Mouse (Mus musculus): ENCODE results near the gene Gtsf1. TPM values are rescaled to one million over a fixed set of nuclear protein-coding genes. Genes with fewer than 3 reads are reported as not detected.
"Not testable (repeated sequence)": the region's sequence is repeated elsewhere in the genome, so short reads cannot be mapped to it uniquely, and the experiment has no call there.

The Gtsf1 gene
- not detected in 2 replicates for polyA plus RNA-seq (2016; fragmentation: Nextera tagmentation; extraction: Ambion mirVana)

DNA sequence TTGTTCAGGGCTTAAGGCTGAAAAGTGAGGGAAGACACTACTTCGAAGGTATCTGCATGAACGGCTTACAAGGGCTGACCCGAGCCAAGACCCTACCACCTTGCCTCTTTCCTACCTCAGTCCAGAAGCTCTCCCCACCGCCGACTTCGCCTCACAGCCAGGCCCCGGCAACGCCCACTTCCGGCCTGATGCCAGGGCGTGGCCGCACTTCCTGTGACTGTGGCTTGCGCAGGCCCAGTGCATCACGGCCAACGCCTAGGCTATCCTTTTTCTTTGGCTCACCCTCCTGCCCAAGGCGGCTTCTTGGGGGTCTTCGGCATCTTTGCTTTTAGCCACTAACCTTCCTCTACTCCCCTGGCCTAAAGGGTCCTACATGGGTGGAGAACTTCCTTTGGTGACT, at the start of gene Gtsf1:
Gtsf1 (minus strand) TSS at position 230 of the 400 bp plus-strand sequence.
- Histone ChIP-seq H3K27ac (no peak within 1 kb of the TSS), H3K9me3 (no peaks in the 10 kb centered on the region), H3K4me3 (replicated peaks) (no peak within 1 kb of the TSS), H3K4me2 (no peak within 1 kb of the TSS), H3K4me1 (replicated peaks) (peaks cover 7% of the 10 kb centered on the region; the same call in 1 of the 2 replicates), H3K36me3 (no peaks in the 10 kb centered on the region), H3K27me3 (no peaks in the 10 kb centered on the region), H3K9ac (replicated peaks) (no peak within 1 kb of the TSS)
- 91% methylated on average over 16 of the region's 16 CpGs for WGBS
- ATAC-seq (ENCODE audit: insufficient number of reproducible peaks, insufficient read depth, low FRiP score, low TSS enrichment, low read depth) = no peak

DNA sequence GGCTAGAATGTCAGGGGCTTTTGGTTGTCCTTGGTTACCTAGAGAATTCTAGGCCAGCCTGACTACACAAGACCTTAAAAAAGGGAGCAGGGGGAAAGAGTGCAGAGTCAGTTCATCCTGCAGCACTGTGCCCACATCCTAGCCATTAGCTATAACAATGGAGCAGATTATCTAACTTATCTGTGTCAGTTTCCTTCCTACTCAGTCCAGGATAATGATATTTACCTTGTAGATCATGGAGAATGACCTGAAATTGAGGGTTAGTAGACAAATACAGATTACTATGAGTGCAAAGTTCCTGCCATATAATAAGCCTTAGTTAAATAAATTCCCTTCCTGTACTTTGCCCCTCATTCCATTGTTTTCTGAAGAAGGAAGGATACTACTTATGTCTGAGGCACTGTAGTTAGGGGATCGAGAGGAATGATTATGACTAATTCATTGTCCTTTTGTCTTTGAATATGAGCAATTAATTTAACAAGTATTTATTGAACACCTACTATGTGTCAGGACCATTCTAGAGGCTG, 48.9 kb upstream of the Gtsf1 start:
- no peak overlapping the region for H3K4me2 ChIP-seq
- no peak overlapping the region for H3K4me3 ChIP-seq (replicated peaks)
- peaks cover 1% of the 10 kb centered on the region; the same call in 1 of the 2 replicates for H3K4me1 ChIP-seq (replicated peaks)
- ATAC-seq (ENCODE audit: insufficient number of reproducible peaks, insufficient read depth, low FRiP score, low TSS enrichment, low read depth) = no peak
- H3K27ac ChIP-seq = no peak overlapping the region
- WGBS = 81% methylated on average over 1 of the region's 1 CpGs
- H3K9ac ChIP-seq (replicated peaks) = no peak overlapping the region
- H3K27me3 ChIP-seq = no peaks in the 10 kb centered on the region
- no peaks in the 10 kb centered on the region for H3K9me3 ChIP-seq
- H3K36me3 ChIP-seq = no peaks in the 10 kb centered on the region

DNA sequence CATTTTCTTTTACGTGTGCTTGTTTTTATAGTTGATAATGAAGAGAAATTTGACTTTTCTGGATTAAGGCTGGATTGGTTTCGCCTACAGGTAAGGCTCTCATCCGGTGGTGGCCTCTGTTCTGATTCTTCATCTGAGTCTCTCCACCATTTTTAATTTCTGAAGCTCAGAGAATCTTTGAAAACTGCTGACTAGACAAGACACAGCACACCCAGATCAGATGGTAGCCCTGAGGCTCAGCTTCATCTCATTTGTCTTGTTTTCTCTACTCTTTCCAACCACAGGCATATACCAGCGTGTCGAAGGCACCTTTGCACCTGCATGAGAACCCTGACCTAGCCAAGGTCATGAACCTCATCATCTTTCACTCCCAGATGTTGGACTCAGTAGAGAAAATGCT, 43.5 kb upstream of the Gtsf1 start:
- Histone ChIP-seq H3K4me2 (no peak overlapping the region), H3K9ac (replicated peaks) (no peak overlapping the region), H3K27ac (no peak overlapping the region), H3K4me1 (replicated peaks) (no peaks in the 10 kb centered on the region), H3K36me3 (no peaks in the 10 kb centered on the region), H3K9me3 (no peaks in the 10 kb centered on the region), H3K27me3 (no peaks in the 10 kb centered on the region), H3K4me3 (replicated peaks) (no peak overlapping the region)
- 92% methylated on average over 5 of the region's 5 CpGs for WGBS
- no peak for ATAC-seq (ENCODE audit: insufficient number of reproducible peaks, insufficient read depth, low FRiP score, low TSS enrichment, low read depth)

DNA sequence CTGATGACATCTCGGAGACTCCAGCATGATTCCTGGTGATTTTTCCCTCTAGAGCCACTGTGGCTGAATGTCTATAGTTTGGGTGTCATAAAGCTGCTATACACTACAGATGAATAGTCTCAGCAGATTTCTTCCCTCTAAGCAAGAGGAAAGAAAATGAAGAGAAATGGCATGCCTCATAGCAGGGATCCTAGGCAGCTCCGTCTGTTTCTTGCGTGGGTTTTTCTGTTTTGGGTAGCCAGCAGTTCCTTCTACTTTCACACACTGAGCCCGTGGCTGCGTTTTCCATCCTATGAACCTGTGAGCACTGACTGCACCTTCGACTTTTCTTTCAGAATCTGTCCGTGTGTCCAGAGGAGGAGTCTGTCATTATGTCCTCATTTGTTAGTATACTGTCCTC, 42.9 kb upstream of the Gtsf1 start:
- WGBS = 85% methylated on average over 7 of the region's 7 CpGs
- H3K36me3 ChIP-seq = no peaks in the 10 kb centered on the region
- H3K4me1 ChIP-seq (replicated peaks) = no peaks in the 10 kb centered on the region
- H3K9me3 ChIP-seq = no peaks in the 10 kb centered on the region
- H3K9ac ChIP-seq (replicated peaks) = no peak overlapping the region
- no peak overlapping the region for H3K27ac ChIP-seq
- no peaks in the 10 kb centered on the region for H3K27me3 ChIP-seq
- no peak overlapping the region for H3K4me2 ChIP-seq
- no peak for ATAC-seq (ENCODE audit: insufficient number of reproducible peaks, insufficient read depth, low FRiP score, low TSS enrichment, low read depth)
- H3K4me3 ChIP-seq (replicated peaks) = no peak overlapping the region

DNA sequence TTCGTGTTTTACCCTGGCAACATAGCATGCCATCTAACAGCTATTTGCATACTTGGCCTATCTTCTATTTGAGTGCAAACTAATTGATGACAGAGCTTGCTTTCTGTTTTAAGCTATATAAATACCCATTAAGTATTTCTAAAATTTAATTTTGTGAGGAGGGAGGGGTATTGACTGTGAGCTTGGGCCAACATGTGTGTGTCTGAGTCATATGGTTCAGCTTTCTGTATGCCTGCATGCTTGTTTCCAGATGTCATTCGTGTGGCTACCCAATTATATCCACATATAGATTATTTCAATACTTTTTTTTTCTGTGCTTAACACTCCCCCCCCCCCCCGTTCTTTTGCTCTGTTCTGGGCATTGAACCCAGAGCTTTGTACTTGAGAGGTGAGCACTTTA, 42.0 kb upstream of the Gtsf1 start:
- Histone ChIP-seq H3K4me3 (replicated peaks) (no peak overlapping the region), H3K27ac (no peak overlapping the region), H3K4me1 (replicated peaks) (no peaks in the 10 kb centered on the region), H3K36me3 (no peaks in the 10 kb centered on the region), H3K9me3 (no peaks in the 10 kb centered on the region), H3K27me3 (no peaks in the 10 kb centered on the region), H3K9ac (replicated peaks) (no peak overlapping the region), H3K4me2 (no peak overlapping the region)
- whole genome bisulfite sequencing = 72% methylated on average over 3 of the region's 3 CpGs
- ATAC-seq (ENCODE audit: insufficient number of reproducible peaks, insufficient read depth, low FRiP score, low TSS enrichment, low read depth) = no peak

DNA sequence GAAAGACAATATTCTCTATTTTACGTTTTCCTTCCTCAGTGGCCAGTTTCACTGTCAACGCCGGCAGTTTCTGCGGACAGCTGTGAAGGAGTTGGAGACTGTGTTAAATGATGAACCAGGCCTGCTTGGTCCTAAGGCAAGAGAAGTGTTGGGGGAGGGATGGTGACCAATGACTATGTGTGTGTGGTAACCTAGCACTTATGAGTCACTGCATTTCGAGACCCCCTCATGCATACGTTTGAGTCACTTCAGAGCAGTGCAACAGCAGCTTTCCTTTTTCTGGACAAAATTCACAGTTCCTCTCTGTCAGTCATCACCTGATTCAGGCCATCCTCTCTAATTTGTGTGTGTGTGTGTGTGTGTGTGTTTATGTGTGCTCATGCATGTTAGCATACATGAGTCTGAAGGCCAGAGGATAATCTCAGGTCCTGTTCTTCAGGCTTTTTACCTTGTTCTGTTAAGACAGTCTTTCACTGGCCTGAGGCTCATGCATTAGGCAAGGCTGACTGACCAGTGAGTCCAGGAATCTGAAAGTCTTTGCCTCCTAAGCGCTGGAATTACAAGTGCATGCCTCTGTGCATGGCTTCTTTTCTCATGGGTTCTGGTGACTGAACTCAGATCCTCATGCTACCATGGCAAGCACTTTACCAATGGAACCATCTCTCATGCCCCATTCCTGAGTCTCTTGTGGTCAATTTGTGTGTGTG, 41.4 kb upstream of the Gtsf1 start:
- no peak for ATAC-seq (ENCODE audit: insufficient number of reproducible peaks, insufficient read depth, low FRiP score, low TSS enrichment, low read depth)
- WGBS = 80% methylated on average over 7 of the region's 7 CpGs
- no peak overlapping the region for H3K27ac ChIP-seq
- H3K4me1 ChIP-seq (replicated peaks) = no peaks in the 10 kb centered on the region
- no peaks in the 10 kb centered on the region for H3K9me3 ChIP-seq
- H3K4me3 ChIP-seq (replicated peaks) = no peak overlapping the region
- no peak overlapping the region for H3K4me2 ChIP-seq
- no peak overlapping the region for H3K9ac ChIP-seq (replicated peaks)
- no peaks in the 10 kb centered on the region for H3K27me3 ChIP-seq
- no peaks in the 10 kb centered on the region for H3K36me3 ChIP-seq

DNA sequence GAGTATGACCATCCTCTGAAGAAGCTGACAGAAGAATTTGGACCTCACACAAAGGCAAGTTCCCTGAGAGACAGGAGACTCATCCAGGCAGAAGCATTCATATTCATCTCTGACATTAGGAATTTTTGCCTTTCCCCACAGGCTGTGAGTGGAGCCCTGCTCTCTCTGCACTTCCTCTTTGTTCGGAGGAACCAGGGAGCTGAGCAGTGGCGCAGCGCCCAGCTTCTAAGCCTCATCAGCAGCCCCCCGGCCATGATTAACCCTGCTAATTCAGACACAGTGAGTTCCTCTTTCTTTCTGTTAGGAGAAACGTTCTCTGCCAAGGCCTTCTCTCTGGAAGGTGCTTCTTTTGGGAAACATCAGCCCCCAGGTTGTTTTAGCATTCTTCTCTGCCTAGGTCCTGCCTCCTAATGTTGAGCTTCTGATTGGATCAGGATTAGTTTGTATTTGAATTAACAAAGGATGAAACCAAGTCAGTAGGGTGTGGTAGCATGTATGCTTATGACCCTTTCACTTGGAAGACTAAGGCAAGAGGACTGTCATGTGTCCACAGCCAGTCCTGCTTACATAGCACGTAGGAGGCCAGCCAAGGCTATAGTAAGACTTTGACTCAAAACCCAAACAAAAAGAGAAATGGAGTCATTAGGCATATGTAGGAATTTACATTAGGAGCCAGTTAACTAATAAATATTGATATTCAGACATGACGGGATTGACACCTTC, 32.4 kb upstream of the Gtsf1 start:
- no peak overlapping the region for H3K4me2 ChIP-seq
- no peaks in the 10 kb centered on the region for H3K4me1 ChIP-seq (replicated peaks)
- H3K9me3 ChIP-seq = no peaks in the 10 kb centered on the region
- no peaks in the 10 kb centered on the region for H3K36me3 ChIP-seq
- no peak for ATAC-seq (ENCODE audit: insufficient number of reproducible peaks, insufficient read depth, low FRiP score, low TSS enrichment, low read depth)
- WGBS = 80% methylated on average over 7 of the region's 7 CpGs
- no peak overlapping the region for H3K4me3 ChIP-seq (replicated peaks)
- no peak overlapping the region for H3K27ac ChIP-seq
- H3K27me3 ChIP-seq = no peaks in the 10 kb centered on the region
- H3K9ac ChIP-seq (replicated peaks) = no peak overlapping the region

DNA sequence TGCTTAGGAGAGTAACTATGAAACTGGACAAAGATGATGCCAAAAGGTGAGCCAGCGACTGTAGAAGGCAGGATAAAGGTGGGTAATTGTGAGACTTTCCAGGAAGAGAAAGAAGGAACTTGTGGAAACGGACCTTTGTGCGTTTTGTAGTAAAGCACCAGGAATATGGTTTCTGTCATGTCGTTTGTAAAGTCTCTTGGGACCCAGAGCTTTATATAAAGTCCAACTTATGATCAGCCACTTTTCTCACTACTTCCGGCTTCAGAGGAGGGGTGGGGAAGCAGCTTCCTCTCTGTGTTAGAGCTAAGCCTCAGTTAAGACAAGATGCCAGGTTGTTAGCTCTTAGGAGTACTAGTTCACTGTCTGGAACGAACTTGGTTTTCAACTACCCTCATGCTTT, 24.2 kb upstream of the Gtsf1 start:
- Histone ChIP-seq H3K9ac (replicated peaks) (no peak overlapping the region), H3K9me3 (no peaks in the 10 kb centered on the region), H3K4me2 (no peak overlapping the region), H3K4me1 (replicated peaks) (no peaks in the 10 kb centered on the region), H3K27ac (no peak overlapping the region), H3K4me3 (replicated peaks) (no peak overlapping the region), H3K27me3 (no peaks in the 10 kb centered on the region), H3K36me3 (no peaks in the 10 kb centered on the region)
- no peak for ATAC-seq (ENCODE audit: insufficient number of reproducible peaks, insufficient read depth, low FRiP score, low TSS enrichment, low read depth)
- WGBS = 79% methylated on average over 6 of the region's 6 CpGs

DNA sequence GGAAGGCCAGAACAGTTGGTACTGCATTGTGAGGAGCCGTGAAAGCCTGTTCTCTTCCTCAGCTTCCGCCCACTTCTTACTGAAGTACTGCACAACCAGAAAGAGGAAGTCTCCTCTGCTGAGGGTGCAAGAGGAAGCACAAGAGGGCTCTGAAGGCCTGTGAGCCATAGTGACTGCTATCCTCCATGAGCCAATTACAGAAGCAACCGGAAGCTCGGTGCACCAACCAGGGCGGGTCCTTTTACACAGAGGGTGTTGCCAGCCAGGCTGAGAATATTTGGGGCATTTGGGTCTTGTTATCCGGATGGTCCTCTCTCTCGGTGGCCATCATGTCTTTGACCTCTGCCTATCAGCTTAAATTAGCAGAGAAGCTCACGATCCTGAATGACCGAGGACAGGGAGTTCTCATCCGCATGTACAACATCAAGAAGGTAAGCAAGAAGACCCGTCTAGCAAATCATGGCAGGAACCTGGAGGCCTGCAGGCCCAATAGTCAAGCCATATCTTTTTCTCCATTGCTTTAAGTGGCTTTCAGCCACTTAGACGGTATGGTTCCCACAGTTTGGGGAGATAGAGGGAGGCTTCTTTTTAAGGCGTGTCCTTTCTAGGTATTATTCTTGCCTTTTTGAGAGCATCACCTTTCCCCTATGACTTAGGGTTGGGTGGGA, 23.4 kb upstream of the Gtsf1 start, which contains the start of gene Nckap1l:
Nckap1l (plus strand) TSS at position 244 of the 668 bp plus-strand sequence.
- H3K27me3 ChIP-seq = no peaks in the 10 kb centered on the region
- no peak within 1 kb of the TSS for H3K4me2 ChIP-seq
- no peak within 1 kb of the TSS for H3K4me3 ChIP-seq (replicated peaks)
- WGBS = 89% methylated on average over 13 of the region's 13 CpGs
- no peak within 1 kb of the TSS for H3K27ac ChIP-seq
- no peak within 1 kb of the TSS for H3K9ac ChIP-seq (replicated peaks)
- no peak for ATAC-seq (ENCODE audit: insufficient number of reproducible peaks, insufficient read depth, low FRiP score, low TSS enrichment, low read depth)
- H3K36me3 ChIP-seq = no peaks in the 10 kb centered on the region
- no peaks in the 10 kb centered on the region for H3K4me1 ChIP-seq (replicated peaks)
- no peaks in the 10 kb centered on the region for H3K9me3 ChIP-seq

DNA sequence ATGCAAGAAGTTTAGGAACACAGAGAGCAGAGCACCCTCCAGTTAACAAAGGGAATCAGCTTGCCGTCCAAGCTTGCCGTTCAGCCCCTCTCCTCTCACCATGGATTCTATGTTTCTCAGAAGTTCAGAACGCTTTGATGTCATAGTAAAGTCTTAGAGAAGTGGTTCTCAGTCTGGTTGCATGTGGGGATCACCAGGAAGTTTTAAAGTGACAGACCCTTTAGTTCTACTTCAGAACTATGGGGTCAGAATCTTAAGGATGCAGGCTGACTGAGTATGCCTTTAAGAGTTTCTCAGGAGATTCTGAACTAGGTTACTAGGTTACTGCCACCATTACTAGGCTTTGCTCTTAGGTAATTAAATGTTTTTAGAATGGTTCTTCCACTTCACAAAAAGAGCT, 18.1 kb upstream of the Gtsf1 start, which contains the start of gene Gtsf2:
Gtsf2 (minus strand) TSS at position 101 of the 400 bp plus-strand sequence.
- no peaks in the 10 kb centered on the region for H3K9me3 ChIP-seq
- H3K4me1 ChIP-seq (replicated peaks) = no peaks in the 10 kb centered on the region
- WGBS = 17% methylated on average over 3 of the region's 3 CpGs
- H3K27ac ChIP-seq = no peak within 1 kb of the TSS
- no peaks in the 10 kb centered on the region for H3K36me3 ChIP-seq
- H3K9ac ChIP-seq (replicated peaks) = no peak within 1 kb of the TSS
- H3K27me3 ChIP-seq = no peaks in the 10 kb centered on the region
- H3K4me3 ChIP-seq (replicated peaks) = no peak within 1 kb of the TSS
- no peak within 1 kb of the TSS for H3K4me2 ChIP-seq
- ATAC-seq (ENCODE audit: insufficient number of reproducible peaks, insufficient read depth, low FRiP score, low TSS enrichment, low read depth) = no peak

DNA sequence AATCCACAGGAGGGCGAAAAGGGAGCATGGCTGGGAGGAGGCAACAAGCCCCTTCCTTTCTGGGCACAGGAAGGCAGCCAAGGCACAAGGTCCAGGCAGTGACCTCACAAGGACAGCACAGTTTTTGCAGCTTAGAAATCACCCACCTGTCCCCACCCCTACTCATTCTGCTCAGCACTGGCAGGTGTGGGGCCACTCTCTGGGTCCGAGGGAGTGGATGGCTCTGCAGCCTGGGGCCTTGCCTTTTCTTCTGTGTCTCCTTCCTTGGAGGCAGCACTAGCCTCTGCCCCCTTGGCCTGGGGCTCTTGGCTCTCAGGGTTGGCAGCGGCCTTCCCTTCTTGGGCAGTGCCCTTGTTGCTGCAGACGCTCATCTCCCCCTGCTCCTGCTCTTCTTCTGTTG, 15.7 kb upstream of the Gtsf1 start:
- H3K9ac ChIP-seq (replicated peaks); H3K4me2 ChIP-seq; H3K4me1 ChIP-seq (replicated peaks); H3K9me3 ChIP-seq; H3K27ac ChIP-seq; ATAC-seq (ENCODE audit: insufficient number of reproducible peaks, insufficient read depth, low FRiP score, low TSS enrichment, low read depth); H3K36me3 ChIP-seq; H3K4me3 ChIP-seq (replicated peaks); H3K27me3 ChIP-seq: not testable (repeated sequence)
- WGBS = 83% methylated on average over 4 of the region's 4 CpGs
